ENCODE assay signal across 20 mouse cellular contexts in genomic region chr4:120598922-120599321, GRCm38 (mm10). TPM values are rescaled to one million over a fixed set of nuclear protein-coding genes. Genes with fewer than 3 reads are reported as not detected.
DNase-seq lines count a peak whose midpoint lies in the region; ATAC-seq lines count a peak whose summit lies in the region.
"Had no signal": no experiment of that assay in that cellular context is flagged by ENCODE, and none has a peak within 500 bp of the region (broad histone marks: within the 10 kb centered on the region; RNA-seq: fewer than 3 reads in every experiment).

No protein-coding gene starts in this region.

- no peaks in the 10 kb centered on the region for H3K36me3 ChIP-seq in kidney, embryonic 16.5 days (ENCODE audit: insufficient read depth, low read length)
- H3K36me3 ChIP-seq: liver, embryonic 15.5 days; neural tube, embryonic 13.5 days; stomach, embryonic 15.5 days had no signal

- 41% methylated on average over 2 of the region's 2 CpGs for WGBS in kidney, embryonic 16.5 days

- H3K9me3 ChIP-seq in kidney, embryonic 16.5 days (ENCODE audit: low read length): no peaks in the 10 kb centered on the region
- H3K9me3 ChIP-seq: liver, embryonic 15.5 days; neural tube, embryonic 13.5 days; stomach, embryonic 15.5 days had no signal

- DNase-seq in kidney, adult 11 months: peak; percentile 44
- DNase-seq in kidney, postnatal 10 days: no peak
- DNase-seq in adipocyte (ENCODE audit: low spot score): peak; percentile 40
- DNase-seq in mesoderm, embryonic 11.5 days (ENCODE audit: low read depth, low spot score): peak; percentile 37
- no peak for DNase-seq in frontal cortex, postnatal 10 days (ENCODE audit: low spot score in 2 of 2)
- no peak for DNase-seq in layer of hippocampus, postnatal 36 days
- DNase-seq: cerebellum, adult 11 months; cerebellum, postnatal 25 days; lung, postnatal 14 days had no signal

- no peak overlapping the region for H3K27ac ChIP-seq in kidney, embryonic 16.5 days (ENCODE audit: low read length)
- H3K27ac ChIP-seq: liver, embryonic 15.5 days; neural tube, embryonic 13.5 days; stomach, embryonic 15.5 days had no signal

- H3K4me3 ChIP-seq in kidney, embryonic 16.5 days (ENCODE audit: low read length): no peak overlapping the region
- H3K4me3 ChIP-seq: liver, embryonic 15.5 days; neural tube, embryonic 13.5 days; stomach, embryonic 15.5 days had no signal

- H3K4me1 ChIP-seq in kidney, embryonic 16.5 days (ENCODE audit: insufficient read depth, low read length): no peaks in the 10 kb centered on the region; the same call in 1 of the 2 replicates
- H3K4me1 ChIP-seq: neural tube, embryonic 13.5 days; stomach, embryonic 15.5 days had no signal

- no peaks in the 10 kb centered on the region for H3K27me3 ChIP-seq in kidney, embryonic 16.5 days (ENCODE audit: insufficient read depth, low read length)
- H3K27me3 ChIP-seq: liver, embryonic 15.5 days; neural tube, embryonic 13.5 days; stomach, embryonic 15.5 days had no signal

- no peak overlapping the region for H3K9ac ChIP-seq in kidney, embryonic 16.5 days (replicated peaks; ENCODE audit: low read length)
- H3K9ac ChIP-seq: liver, embryonic 15.5 days; neural tube, embryonic 13.5 days; stomach, embryonic 15.5 days had no signal

- no peak overlapping the region for H3K4me2 ChIP-seq in kidney, embryonic 16.5 days (replicated peaks; ENCODE audit: low read depth, low read length)
- H3K4me2 ChIP-seq: liver, embryonic 15.5 days; neural tube, embryonic 13.5 days; stomach, embryonic 15.5 days had no signal

- peak; percentile 90 for ATAC-seq in kidney, embryonic 16.5 days (ENCODE audit: low FRiP score, low TSS enrichment)

RNA-seq across cellular contexts. Expression of gene Gm8439, which starts 10.4 kb away (rescaled TPM):
- polyA plus RNA-seq in kidney, embryonic 16.5 days (2015; fragmentation: Nextera tagmentation; extraction: Ambion mirVana): not detected in 2 replicates
- total RNA-seq in layer of hippocampus, postnatal 36 days (2021): not detected
- total RNA-seq: adrenal gland, adult 18-20 months; granulocyte monocyte progenitor cell, adult 5-6 weeks; hematopoietic stem cell, adult 5-6 weeks; left cerebral cortex, postnatal 10 days had no signal
- polyA plus RNA-seq: frontal cortex, adult 2 months; heart, embryonic 14.5 days; liver, embryonic 15.5 days; neural tube, embryonic 13.5 days; stomach, embryonic 15.5 days; thymus, postnatal 0 days had no signal

RNA-seq across cellular contexts. Expression of gene Ctps, which starts 28.8 kb away (rescaled TPM):
- 73.7 and 79.0 TPM in 2 replicates for polyA plus RNA-seq in kidney, embryonic 16.5 days (2015; fragmentation: Nextera tagmentation; extraction: Ambion mirVana)
- total RNA-seq in layer of hippocampus, postnatal 36 days (2021): 10 to 100 TPM; 35.9 to 37.3 TPM

Comparison
In these comparisons a context has a peak if more than half of its experiments do, and no peak if none do; other contexts are left out.
1. DNase-seq: peak in kidney, adult 11 months (single experiment), adipocyte (single experiment) and mesoderm, embryonic 11.5 days (single experiment); none in kidney, postnatal 10 days (single experiment), frontal cortex, postnatal 10 days (0 of 2) and layer of hippocampus, postnatal 36 days (0 of 2).